Mouse (Mus musculus): ENCODE data around the gene Sdhc.

DNA sequence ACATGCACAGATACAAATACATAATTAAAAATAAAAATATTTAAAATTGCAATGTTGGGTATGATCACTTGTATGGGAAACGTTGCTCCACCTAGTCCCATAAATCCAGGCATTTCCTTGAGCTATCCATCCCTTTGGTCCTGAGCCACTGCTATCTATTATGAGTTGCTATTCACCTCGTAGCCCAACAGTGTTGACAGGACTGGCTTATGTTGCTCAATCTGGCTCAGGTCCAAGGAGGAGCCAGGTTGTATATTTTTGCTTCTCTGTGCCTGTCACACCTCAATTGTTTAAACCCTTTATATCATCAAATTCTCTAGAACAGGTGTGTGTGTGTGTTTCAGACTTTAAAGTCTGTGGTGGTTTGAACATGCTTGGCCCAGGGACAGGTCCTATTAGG, 59.6 kb downstream of the Sdhc start:
- no peak for TF ChIP-seq ZNF384 (IDR thresholded peaks at IDR 0.05; ENCODE audit: low read depth, low read length)
- TF ChIP-seq JUND (conservative IDR thresholded peaks at IDR 0.05; ENCODE audit: low read depth, low read length) = no peak
- TF ChIP-seq CTCF (conservative IDR thresholded peaks at IDR 0.05 in 1 of 2, IDR thresholded peaks at IDR 0.05 in 1 of 2; ENCODE audit: low read depth in 2 of 2, low read length in 2 of 2) = no peak
- no peak for TF ChIP-seq USF1 (IDR thresholded peaks at IDR 0.05; ENCODE audit: low read depth, low read length)
- no peak for TF ChIP-seq CHD2 (IDR thresholded peaks at IDR 0.05; ENCODE audit: low read length)
- TF ChIP-seq TCF12 (IDR thresholded peaks at IDR 0.05; ENCODE audit: low read depth, low read length) = no peak
- TF ChIP-seq HCFC1 (IDR thresholded peaks at IDR 0.05; ENCODE audit: low read depth, low read length) = no peak
- TF ChIP-seq USF2 (conservative IDR thresholded peaks at IDR 0.05; ENCODE audit: low read depth, low read length) = no peak
- TF ChIP-seq POLR2A (IDR thresholded peaks at IDR 0.05; ENCODE audit: low read depth, low read length) = no peak
- no peak for TF ChIP-seq EP300 (IDR thresholded peaks at IDR 0.05; ENCODE audit: low read length)

Data from CH12.LX (cell line).